Mouse (Mus musculus): Measurements from ENCODE around the gene Tmem129.

DNA sequence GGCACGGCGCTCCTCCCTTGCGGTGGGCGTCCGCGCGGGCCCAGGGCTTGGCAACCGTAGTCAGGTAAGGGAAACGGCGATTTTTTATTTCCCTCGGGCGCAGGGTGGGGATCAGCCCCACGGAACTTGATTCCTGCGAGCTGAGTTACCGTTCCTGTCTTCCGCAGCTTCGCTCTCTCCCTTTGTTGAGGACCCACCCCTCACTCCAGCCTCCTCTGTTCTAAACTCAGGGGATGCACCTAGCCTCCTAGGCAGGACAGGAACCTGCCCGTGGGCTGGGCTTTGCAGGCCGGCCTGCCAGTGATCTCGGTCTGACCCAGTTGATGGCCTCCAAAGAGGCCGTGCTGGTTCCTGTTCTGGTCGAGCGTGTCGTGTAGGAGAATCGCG lies 441 bp upstream of the Tmem129 start:
- TF ChIP-seq POLR2A (IDR thresholded peaks at IDR 0.05; ENCODE audit: insufficient read depth, low read depth, low read length) = no peak
- no peak for TF ChIP-seq CTCF (IDR thresholded peaks at IDR 0.05; ENCODE audit: insufficient read depth, low read depth, low read length)

All from olfactory bulb, adult 2 months (tissue).